Mouse (Mus musculus) erythroblast, embryonic 14.5 days (primary cell): ENCODE measurements around the gene Nalcn. TPM values are rescaled to one million over a fixed set of nuclear protein-coding genes. Genes with fewer than 3 reads are reported as not detected.

Source experiments
- H3K27me3 ChIP-seq: 2 replicates; pipeline ENCODE4 v1.6.1; 2012; ENCODE audit warnings: inconsistent platforms; ENCODE audit not compliant: control insufficient read depth
- H3K36me3 ChIP-seq: 2 replicates; pipeline ENCODE4 v1.6.1; 2012; ENCODE audit warnings: mild to moderate bottlenecking, inconsistent platforms; ENCODE audit not compliant: control insufficient read depth
- H3K4me1 ChIP-seq: 2 replicates; pipeline ENCODE4 v1.6.1; 2012; ENCODE audit warnings: inconsistent platforms; ENCODE audit not compliant: control insufficient read depth
- H3K4me3 ChIP-seq: replicated peaks from 2 replicates; pipeline ENCODE3; 2012; ENCODE audit warnings: moderate library complexity, mild to moderate bottlenecking, inconsistent platforms
- H3K9me3 ChIP-seq: 2 replicates; pipeline ENCODE4 v1.6.1; 2012; ENCODE audit warnings: low read length, inconsistent platforms, mixed read lengths; ENCODE audit not compliant: control insufficient read depth
- GATA1 ChIP-seq: IDR thresholded peaks from 2 replicates; pipeline ENCODE4 v1.6.1; 2012; ENCODE audit warnings: low read length, inconsistent platforms, mixed read lengths
- TAL1 ChIP-seq: IDR thresholded peaks from 3 replicates; pipeline ENCODE4 v1.6.1; 2012; ENCODE audit warnings: low read length, inconsistent platforms, mixed read lengths
- polyA plus RNA-seq: library from polyadenylated mRNA; stranded (reverse); fragments of >175 nt; gene quantifications from 2 replicates; pipeline ENCODE4 v1.2.3, GENCODE M21; 2012

Nalcn gene
- polyA plus RNA-seq, 1 experiment = not detected

GRCm38 (mm10) chr14:123282165-123282564 lies 344.8 kb downstream of the Nalcn start:
- TF ChIP-seq TAL1 = no peak
- TF ChIP-seq GATA1 = no peak
- Histone ChIP-seq H3K4me1 (no peaks in the 10 kb centered on the region), H3K27me3 (no peaks in the 10 kb centered on the region), H3K9me3 (no peaks in the 10 kb centered on the region), H3K36me3 (no peaks in the 10 kb centered on the region), H3K4me3 (no peak overlapping the region)

GRCm38 (mm10) chr14:123272121-123272520 lies 354.8 kb downstream of the Nalcn start:
- H3K36me3 ChIP-seq = no peaks in the 10 kb centered on the region
- no peak for TF ChIP-seq TAL1
- no peak for TF ChIP-seq GATA1
- H3K27me3 ChIP-seq = no peaks in the 10 kb centered on the region
- no peaks in the 10 kb centered on the region for H3K9me3 ChIP-seq
- no peaks in the 10 kb centered on the region for H3K4me1 ChIP-seq
- no peak overlapping the region for H3K4me3 ChIP-seq

GRCm38 (mm10) chr14:123240738-123241137 lies 386.2 kb downstream of the Nalcn start:
- Histone ChIP-seq H3K9me3 (no peaks in the 10 kb centered on the region), H3K27me3 (no peaks in the 10 kb centered on the region), H3K36me3 (no peaks in the 10 kb centered on the region), H3K4me3 (no peak overlapping the region), H3K4me1 (no peaks in the 10 kb centered on the region)
- TF ChIP-seq GATA1 (no peak), TAL1 (no peak)

- H3K27me3 ChIP-seq = no peaks in the 10 kb centered on the region
- no peak overlapping the region for H3K4me3 ChIP-seq
- no peaks in the 10 kb centered on the region for H3K4me1 ChIP-seq
- H3K36me3 ChIP-seq = no peaks in the 10 kb centered on the region
- no peaks in the 10 kb centered on the region for H3K9me3 ChIP-seq
- TF ChIP-seq TAL1 (no peak), GATA1 (no peak)
Measured at GRCm38 (mm10) chr14:123239945-123240344, 387.0 kb downstream of the Nalcn start.

GRCm38 (mm10) chr14:123237002-123237401 lies 389.9 kb downstream of the Nalcn start:
- H3K36me3 ChIP-seq = no peaks in the 10 kb centered on the region
- no peaks in the 10 kb centered on the region for H3K27me3 ChIP-seq
- H3K4me3 ChIP-seq = no peak overlapping the region
- no peaks in the 10 kb centered on the region for H3K4me1 ChIP-seq
- no peaks in the 10 kb centered on the region for H3K9me3 ChIP-seq
- TF ChIP-seq TAL1 (no peak), GATA1 (no peak)

- H3K4me1 ChIP-seq = no peaks in the 10 kb centered on the region
- H3K9me3 ChIP-seq = no peaks in the 10 kb centered on the region
- H3K36me3 ChIP-seq = no peaks in the 10 kb centered on the region
- H3K4me3 ChIP-seq = no peak overlapping the region
- no peak for TF ChIP-seq GATA1
- no peaks in the 10 kb centered on the region for H3K27me3 ChIP-seq
Measured at GRCm38 (mm10) chr14:123232630-123233206, 394.2 kb downstream of the Nalcn start.

Other genes starting within 250 kb of the Nalcn start
- 0.02 TPM in 1 of 2 replicates, not detected in the other for gene Itgbl1, start 32.8 kb upstream of the Nalcn start, polyA plus RNA-seq